Mouse (Mus musculus) heart, postnatal 14 days (tissue): ENCODE results near the gene Lhx5. TPM values are rescaled to one million over a fixed set of nuclear protein-coding genes. Genes with fewer than 3 reads are reported as not detected.
A peak's percentile ranks its signal among the peaks of the same experiment; 100 is the strongest.

Experiments
- DNase-seq, 2 experiments: peaks; one replicate each; pipeline ENCODE4 v3.0.0; 2021 to 2022
- intact Hi-C: fragments of 180-260 bp; cut with DNase I; formaldehyde crosslinking; loops from one replicate; pipeline ENCODE4 v1.15.1; 2025
- total RNA-seq, 2 experiments: library from RNA; stranded (reverse); gene quantifications; 2 replicates each; pipeline ENCODE4 v1.2.3; 2021

Gene Lhx5
- total RNA-seq, 2 experiments from 2014 or later: not detected

- intact Hi-C loops: no loop called here
- DNase-seq: peak; percentile 36 to 74
Measured at GRCm38 (mm10) chr5:120457628-120458027, 26.1 kb downstream of the Lhx5 start.

- intact Hi-C loops: no loop called here
Measured at GRCm38 (mm10) chr5:120459133-120459532, 27.6 kb downstream of the Lhx5 start.

GRCm38 (mm10) chr5:120461902-120462301 is 30.4 kb downstream of the Lhx5 start:
- no peak for DNase-seq
- intact Hi-C loops: no loop called here

More at GRCm38 (mm10) chr5:120459133-120459532, 27.6 kb downstream of the Lhx5 start:
- no peak for DNase-seq

GRCm38 (mm10) chr5:120464321-120464720 is 32.8 kb downstream of the Lhx5 start:
- intact Hi-C loops: no loop called here

GRCm38 (mm10) chr5:120465062-120465461 is 33.6 kb downstream of the Lhx5 start:
- DNase-seq: peak; percentile 33 to 57
- intact Hi-C loops: no loop called here

More at GRCm38 (mm10) chr5:120464321-120464720, 32.8 kb downstream of the Lhx5 start:
- no peak for DNase-seq

GRCm38 (mm10) chr5:120465860-120466259 is 34.4 kb downstream of the Lhx5 start:
- intact Hi-C loops: no loop called here
- DNase-seq: peak; percentile 60 to 66

- DNase-seq: peak; percentile 23 to 34
- intact Hi-C loops: no loop called here
Measured at GRCm38 (mm10) chr5:120467026-120467425, 35.5 kb downstream of the Lhx5 start.

- DNase-seq: no peak
- intact Hi-C loops: no loop called here
Measured at GRCm38 (mm10) chr5:120468336-120468735, 36.8 kb downstream of the Lhx5 start.

GRCm38 (mm10) chr5:120468830-120469229 is 37.3 kb downstream of the Lhx5 start:
- DNase-seq: no peak
- intact Hi-C loops: no loop called here

GRCm38 (mm10) chr5:120471538-120471937 is 40.0 kb downstream of the Lhx5 start:
- intact Hi-C loops: no loop called here
- no peak for DNase-seq

- intact Hi-C loops: no loop called here
- no peak for DNase-seq
Measured at GRCm38 (mm10) chr5:120472770-120473169, 41.3 kb downstream of the Lhx5 start, which contains the start of gene Sdsl. Sdsl (minus strand) TSS chr5:120472810.

GRCm38 (mm10) chr5:120473361-120473760 is 41.9 kb downstream of the Lhx5 start:
- no peak for DNase-seq
- intact Hi-C loops: no loop called here

GRCm38 (mm10) chr5:120475861-120476260 is 44.4 kb downstream of the Lhx5 start:
- intact Hi-C loops: no loop called here
- DNase-seq: no peak

GRCm38 (mm10) chr5:120476296-120476695 is 44.8 kb downstream of the Lhx5 start, which contains the start of gene Sds:
Sds (plus strand) TSS chr5:120476526.
- intact Hi-C loops: no loop called here
- no peak for DNase-seq

- intact Hi-C loops: no loop called here
- no peak for DNase-seq
Measured at GRCm38 (mm10) chr5:120477993-120478392, 46.5 kb downstream of the Lhx5 start.

GRCm38 (mm10) chr5:120479538-120479937 is 48.0 kb downstream of the Lhx5 start:
- no peak for DNase-seq
- intact Hi-C loops: no loop called here

GRCm38 (mm10) chr5:120481205-120481604 is 49.7 kb downstream of the Lhx5 start:
- intact Hi-C loops: no loop called here

GRCm38 (mm10) chr5:120483399-120483798 is 51.9 kb downstream of the Lhx5 start:
- DNase-seq: no peak
- intact Hi-C loops: no loop called here

More at GRCm38 (mm10) chr5:120481205-120481604, 49.7 kb downstream of the Lhx5 start:
- no peak for DNase-seq

- intact Hi-C loops: no loop called here
- DNase-seq: no peak
Measured at GRCm38 (mm10) chr5:120487844-120488243, 56.3 kb downstream of the Lhx5 start.

- peak; percentile 40 to 43 for DNase-seq
- intact Hi-C loops: no loop called here
Measured at GRCm38 (mm10) chr5:120490679-120491192, 59.2 kb downstream of the Lhx5 start.
